Mouse (Mus musculus) E14TG2a.4 (cell line): ENCODE data around the gene Brd4.

Experiments used
- H3K27me3 ChIP-seq: 2 replicates; pipeline ENCODE4 v1.6.1; 2014; ENCODE audit warnings: low read length, control low read depth; ENCODE audit not compliant: insufficient read depth
- H3K36me3 ChIP-seq: 2 replicates; pipeline ENCODE4 v1.6.1; 2014; ENCODE audit warnings: low read length, control low read depth; ENCODE audit not compliant: insufficient read depth
- H3K4me1 ChIP-seq: replicated peaks from 2 replicates; pipeline ENCODE4 v1.6.1; 2014; ENCODE audit warnings: low read depth, low read length, control low read depth
- H3K4me3 ChIP-seq: replicated peaks from 2 replicates; pipeline ENCODE4 v1.5.1; 2014; ENCODE audit warnings: mild to moderate bottlenecking, low read length
- H3K9me3 ChIP-seq: 2 replicates; pipeline ENCODE4 v1.6.1; 2014; ENCODE audit warnings: low read length, control low read depth
- CTCF ChIP-seq: conservative IDR thresholded peaks from 2 replicates; pipeline ENCODE4 v1.5.1; 2014; ENCODE audit warnings: low read length
- NANOG ChIP-seq: IDR thresholded peaks from 2 replicates; pipeline ENCODE4 v1.6.1; 2014; ENCODE audit warnings: borderline replicate concordance, low read length, mixed read lengths
- POU5F1 ChIP-seq: IDR thresholded peaks from 2 replicates; pipeline ENCODE4 v1.6.1; 2014; ENCODE audit warnings: low read length, borderline replicate concordance

Gene Brd4

GRCm38 (mm10) chr17:32268540-32268960 lies 16.0 kb downstream of the Brd4 start:
- Histone ChIP-seq H3K9me3 (no peaks in the 10 kb centered on the region), H3K4me1 (peaks cover 89% of the 10 kb centered on the region), H3K27me3 (no peaks in the 10 kb centered on the region), H3K4me3 (no peak overlapping the region), H3K36me3 (peaks cover 67% of the 10 kb centered on the region)
- TF ChIP-seq POU5F1 (no peak), NANOG (no peak), CTCF (no peak)

DNA sequence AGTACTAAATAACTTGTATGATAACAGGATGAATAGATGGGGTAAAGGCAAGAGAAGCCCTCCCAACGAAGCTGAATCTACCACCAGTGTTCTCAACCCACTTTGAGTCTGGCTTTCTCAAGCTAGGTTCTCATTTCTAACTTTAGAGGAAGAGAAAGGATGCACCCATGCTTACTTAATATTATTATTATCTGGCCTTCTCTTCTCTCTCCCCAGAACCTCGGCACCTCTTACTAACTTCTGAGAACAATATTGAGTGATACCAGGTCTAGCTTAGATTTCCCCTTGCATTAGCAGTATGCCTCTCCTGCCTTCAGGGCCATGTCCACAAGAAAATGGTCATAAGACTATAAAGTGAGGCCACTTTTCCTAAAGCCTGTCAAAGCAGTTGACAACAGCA lies 16.4 kb downstream of the Brd4 start:
- Histone ChIP-seq H3K27me3 (no peaks in the 10 kb centered on the region), H3K4me3 (no peak overlapping the region), H3K9me3 (no peaks in the 10 kb centered on the region), H3K4me1 (peaks cover 88% of the 10 kb centered on the region), H3K36me3 (peaks cover 63% of the 10 kb centered on the region)
- TF ChIP-seq POU5F1 = no peak
- TF ChIP-seq CTCF = no peak
- no peak for TF ChIP-seq NANOG

- Histone ChIP-seq H3K36me3 (peaks cover 62% of the 10 kb centered on the region), H3K4me3 (no peak overlapping the region), H3K27me3 (no peaks in the 10 kb centered on the region), H3K9me3 (no peaks in the 10 kb centered on the region), H3K4me1 (peaks cover 88% of the 10 kb centered on the region)
- TF ChIP-seq NANOG (no peak), CTCF (no peak), POU5F1 (no peak)
Observed at GRCm38 (mm10) chr17:32267617-32268016, 16.9 kb downstream of the Brd4 start.

DNA sequence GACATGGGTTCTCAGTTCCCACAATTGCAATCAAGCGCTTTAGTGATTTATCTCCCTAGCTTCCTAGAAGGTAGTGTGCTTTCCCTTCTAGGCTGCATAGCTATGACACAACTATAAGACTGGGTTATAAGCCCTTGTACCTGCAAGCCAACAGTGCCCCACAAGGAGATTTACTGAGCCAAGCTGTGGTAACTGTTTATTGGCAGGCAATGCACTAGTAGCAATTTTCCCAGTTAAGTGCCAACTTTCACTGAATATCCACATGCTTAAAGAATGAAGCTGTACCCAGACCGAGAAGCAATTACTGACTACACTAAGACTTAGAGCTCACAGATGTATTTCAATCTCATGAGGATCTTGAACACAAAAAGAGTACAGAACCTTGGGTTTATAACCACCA lies 20.9 kb downstream of the Brd4 start:
- no peaks in the 10 kb centered on the region for H3K9me3 ChIP-seq
- no peaks in the 10 kb centered on the region for H3K27me3 ChIP-seq
- peaks cover 46% of the 10 kb centered on the region for H3K36me3 ChIP-seq
- H3K4me1 ChIP-seq = peaks cover 87% of the 10 kb centered on the region
- H3K4me3 ChIP-seq = no peak overlapping the region
- no peak for TF ChIP-seq CTCF
- no peak for TF ChIP-seq POU5F1
- no peak for TF ChIP-seq NANOG

DNA sequence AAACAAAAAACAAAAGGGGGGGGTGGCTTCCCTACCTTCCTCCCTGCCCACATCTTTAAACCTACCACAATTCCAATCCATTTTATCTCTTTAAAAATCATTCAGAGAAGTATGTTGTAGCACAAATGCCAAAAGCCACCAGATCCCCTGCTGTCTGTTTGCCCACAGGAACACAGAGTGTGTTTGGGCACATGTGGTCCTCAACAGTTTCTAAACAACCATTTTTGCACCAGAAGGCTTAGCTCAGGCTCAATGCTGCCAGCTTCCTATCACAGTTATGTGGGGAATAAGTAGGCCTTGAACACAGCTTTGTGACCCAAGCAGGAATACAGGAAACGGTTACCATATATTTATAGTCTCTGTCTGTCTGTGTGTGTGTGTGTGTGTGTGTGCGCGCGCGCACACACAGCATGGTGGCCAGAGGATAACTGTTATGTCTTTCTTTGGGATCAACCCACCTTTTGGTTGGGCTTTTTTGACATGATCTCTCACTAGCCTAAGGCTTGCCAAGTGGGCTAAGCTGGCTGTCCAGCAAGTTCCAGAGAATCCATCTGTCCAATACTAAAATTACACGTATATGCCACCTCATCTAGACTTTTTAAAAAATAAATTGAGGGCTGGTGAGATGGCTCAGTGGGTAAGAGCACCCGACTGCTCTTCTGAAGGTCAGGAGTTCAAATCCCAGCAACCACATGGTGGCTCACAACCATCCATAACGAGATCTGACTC lies 21.5 kb downstream of the Brd4 start:
- no peaks in the 10 kb centered on the region for H3K9me3 ChIP-seq
- TF ChIP-seq NANOG (no peak), CTCF (no peak), POU5F1 (no peak)
- H3K27me3 ChIP-seq = no peaks in the 10 kb centered on the region
- peaks cover 87% of the 10 kb centered on the region for H3K4me1 ChIP-seq
- peaks cover 46% of the 10 kb centered on the region for H3K36me3 ChIP-seq
- H3K4me3 ChIP-seq = no peak overlapping the region

- Histone ChIP-seq H3K4me3 (no peak overlapping the region), H3K9me3 (no peaks in the 10 kb centered on the region), H3K36me3 (peaks cover 46% of the 10 kb centered on the region), H3K27me3 (no peaks in the 10 kb centered on the region), H3K4me1 (peaks cover 82% of the 10 kb centered on the region)
- no peak for TF ChIP-seq NANOG
- no peak; the same call in 1 of the 2 replicates for TF ChIP-seq CTCF
- TF ChIP-seq POU5F1 = no peak
Observed at GRCm38 (mm10) chr17:32258869-32259268, 25.7 kb downstream of the Brd4 start.

- no peak overlapping the region for H3K4me3 ChIP-seq
- no peaks in the 10 kb centered on the region for H3K9me3 ChIP-seq
- TF ChIP-seq NANOG (no peak), POU5F1 (no peak), CTCF (no peak)
- H3K27me3 ChIP-seq = no peaks in the 10 kb centered on the region
- peaks cover 83% of the 10 kb centered on the region for H3K4me1 ChIP-seq
- H3K36me3 ChIP-seq = peaks cover 50% of the 10 kb centered on the region
Observed at GRCm38 (mm10) chr17:32257944-32258343, 26.6 kb downstream of the Brd4 start.

DNA sequence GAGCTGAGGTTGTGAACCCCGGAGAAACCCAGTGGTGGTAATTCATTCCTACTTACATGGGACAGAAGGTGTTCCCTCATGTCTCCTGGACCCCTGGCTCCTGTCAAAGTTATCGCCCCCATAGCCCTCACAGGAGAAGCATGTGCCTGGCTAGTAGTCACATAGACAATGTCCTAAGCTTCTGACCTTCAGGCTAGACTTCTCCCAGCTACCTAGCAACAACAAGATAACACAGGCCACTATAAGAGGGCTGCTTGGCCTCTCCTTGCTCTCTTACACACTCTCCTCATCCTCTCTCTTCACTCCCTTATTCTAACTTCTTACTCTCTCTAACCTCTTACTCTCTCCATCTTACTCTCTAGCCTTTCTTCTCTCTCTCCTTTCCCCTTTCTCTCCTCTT lies 27.1 kb downstream of the Brd4 start:
- TF ChIP-seq NANOG = no peak
- no peak for TF ChIP-seq POU5F1
- TF ChIP-seq CTCF = no peak
- H3K36me3 ChIP-seq = peaks cover 52% of the 10 kb centered on the region

GRCm38 (mm10) chr17:32256896-32257295 lies 27.6 kb downstream of the Brd4 start:
- H3K27me3 ChIP-seq = no peaks in the 10 kb centered on the region
- H3K36me3 ChIP-seq = peaks cover 54% of the 10 kb centered on the region
- TF ChIP-seq CTCF = no peak
- TF ChIP-seq POU5F1 = no peak
- no peak for TF ChIP-seq NANOG
- peaks cover 82% of the 10 kb centered on the region for H3K4me1 ChIP-seq
- no peaks in the 10 kb centered on the region for H3K9me3 ChIP-seq
- no peak overlapping the region for H3K4me3 ChIP-seq

More for the DNA sequence above, 27.1 kb downstream of the Brd4 start:
- no peak overlapping the region for H3K4me3 ChIP-seq
- H3K9me3 ChIP-seq = no peaks in the 10 kb centered on the region
- H3K4me1 ChIP-seq = peaks cover 81% of the 10 kb centered on the region
- no peaks in the 10 kb centered on the region for H3K27me3 ChIP-seq
